Mouse (Mus musculus): ENCODE measurements around the gene Mvb12b.

Mvb12b gene

DNA sequence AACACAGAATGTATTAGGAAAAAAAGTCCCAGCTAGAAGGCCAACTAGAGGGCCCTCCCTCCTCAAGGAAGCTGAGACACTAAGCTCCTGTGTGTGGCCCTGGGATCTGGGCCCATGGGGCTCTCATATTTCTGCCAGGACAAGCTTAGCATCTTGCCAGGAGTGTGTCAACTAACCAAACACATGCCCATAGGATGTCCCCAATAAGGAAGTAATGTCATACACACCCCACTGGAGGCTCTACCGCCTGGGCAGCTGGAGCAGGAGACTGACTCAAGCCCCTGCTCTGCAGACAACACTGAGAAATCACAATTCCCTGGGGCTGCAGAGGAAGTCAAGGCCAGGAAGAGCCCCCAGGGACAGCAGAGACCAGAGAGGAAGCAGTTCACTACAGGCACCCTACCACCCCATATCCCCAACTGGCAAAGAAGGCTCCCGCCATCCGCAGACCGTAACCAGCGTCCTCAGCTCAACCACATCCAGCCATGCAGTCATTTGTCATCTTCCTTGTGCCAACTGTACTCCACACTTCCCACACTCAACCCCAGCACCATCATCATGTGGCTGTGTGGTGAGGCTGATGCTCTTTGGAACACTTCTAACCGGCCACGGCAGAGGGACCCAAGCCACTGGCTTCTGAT is 3.0 kb downstream of the Mvb12b start:
- DNase-seq, result peak; percentile 39

GRCm38 (mm10) chr2:33879223-33879622 is 8.5 kb downstream of the Mvb12b start:
- no peak for DNase-seq

DNA sequence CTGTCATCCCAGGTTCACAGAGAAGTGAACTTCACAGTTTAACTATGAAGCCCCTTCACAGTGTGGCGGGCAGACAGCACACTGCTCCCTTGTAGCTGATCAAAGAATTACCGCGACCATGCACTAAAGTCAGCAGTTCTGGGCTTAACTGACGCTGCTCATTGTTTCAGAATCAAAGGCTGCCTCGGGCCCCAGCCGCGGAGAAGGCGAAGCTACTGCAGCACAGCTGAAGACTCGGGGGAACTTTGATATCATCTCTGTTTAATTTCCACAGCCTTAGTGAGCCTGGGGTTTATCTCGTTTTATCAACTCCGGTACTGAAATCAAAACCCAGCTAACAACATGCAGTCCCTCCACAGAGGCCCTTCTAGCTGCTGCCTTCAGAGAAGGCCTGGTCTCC is 9.3 kb downstream of the Mvb12b start:
- no peak for DNase-seq

DNA sequence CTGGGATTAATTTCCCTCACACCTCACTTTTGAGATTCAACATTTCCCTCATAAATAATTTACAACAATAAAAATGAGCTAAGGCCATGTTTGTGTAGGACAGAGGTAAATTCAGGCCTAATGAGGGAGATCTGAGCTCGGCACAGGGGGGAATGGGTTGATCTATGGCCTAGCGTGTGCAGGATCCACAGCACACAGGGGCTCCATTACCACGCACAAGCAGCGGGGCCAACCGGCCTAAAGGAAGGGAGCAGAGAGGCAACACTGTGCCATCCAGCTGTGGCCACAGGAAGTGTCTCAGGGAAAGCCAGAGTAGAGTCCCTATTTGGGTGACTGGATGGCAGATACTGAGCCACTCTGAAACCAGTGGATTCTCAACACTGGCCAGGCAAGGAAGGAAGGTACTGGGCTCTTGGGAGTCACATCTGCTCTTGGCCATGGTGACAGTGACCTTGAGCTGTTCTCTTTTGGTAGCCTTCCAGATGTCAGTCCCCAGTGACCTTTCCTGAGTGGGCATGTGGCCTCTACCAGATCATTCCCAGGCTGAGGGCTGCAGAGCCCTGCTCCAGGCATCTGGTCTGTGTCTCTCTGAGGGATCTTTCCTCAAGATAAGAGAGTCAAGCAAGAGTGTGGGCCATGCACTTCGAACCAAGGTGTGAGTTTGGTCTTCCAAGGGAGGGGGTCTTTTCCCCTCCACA is 9.9 kb downstream of the Mvb12b start:
- no peak for DNase-seq

- DNase-seq, result peak; percentile 75
These were observed 11.0 kb downstream of the Mvb12b start for GRCm38 (mm10) chr2:33876529-33877290.

DNA sequence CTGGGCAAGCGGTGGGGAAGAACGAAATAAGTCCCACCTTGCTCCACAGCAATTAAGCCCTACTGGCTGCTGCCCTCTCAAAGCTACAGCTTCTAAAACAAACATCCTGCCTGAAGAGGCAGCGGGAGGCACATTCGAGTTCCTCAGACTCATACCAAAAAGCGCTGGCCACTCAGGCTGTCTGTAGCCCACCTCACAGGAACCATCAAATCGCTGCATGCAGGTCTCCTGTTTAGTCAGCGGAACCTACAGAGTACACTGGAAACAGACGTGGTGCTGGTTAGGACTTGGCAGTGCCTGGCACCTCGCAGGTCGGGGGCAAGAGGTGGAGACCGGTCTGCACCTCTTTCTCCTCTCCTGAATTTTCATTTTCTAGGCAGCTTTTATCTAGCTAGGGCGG is 12.2 kb downstream of the Mvb12b start:
- DNase-seq, result no peak

DNA sequence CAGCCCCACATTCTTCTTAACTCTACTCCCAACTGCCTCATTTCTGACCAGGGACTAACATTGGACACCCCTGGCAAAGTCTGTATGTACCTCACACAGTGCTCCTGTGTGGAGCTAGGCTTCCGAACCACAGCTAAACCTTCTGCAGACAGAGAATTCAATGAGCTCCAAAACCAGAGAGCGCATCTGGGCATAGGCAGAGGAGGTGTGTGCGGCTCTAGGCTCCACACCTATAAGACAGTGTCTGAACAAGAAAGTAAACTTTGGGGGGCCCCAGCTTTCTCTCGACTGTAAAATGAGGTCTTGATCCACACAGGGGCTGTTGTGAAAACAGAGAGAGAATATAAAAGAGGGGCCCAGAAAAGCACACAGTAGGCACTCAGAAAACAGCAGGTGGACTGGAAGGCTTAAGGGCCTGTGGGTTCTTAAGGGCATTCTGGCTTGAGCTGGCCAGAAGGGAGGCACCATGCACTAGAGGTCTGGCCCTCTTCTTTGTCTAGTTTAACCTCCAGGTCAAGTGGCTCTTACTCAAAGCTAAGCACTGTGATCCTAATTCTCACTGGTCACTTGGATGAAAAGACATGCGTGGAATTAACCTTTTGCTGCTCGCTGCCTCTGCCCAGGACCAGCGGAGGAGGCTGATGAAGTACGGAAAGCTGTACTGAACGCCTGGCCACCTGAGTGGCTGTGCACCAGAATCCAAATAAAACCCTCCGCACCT is 12.7 kb downstream of the Mvb12b start:
- no peak for DNase-seq

DNA sequence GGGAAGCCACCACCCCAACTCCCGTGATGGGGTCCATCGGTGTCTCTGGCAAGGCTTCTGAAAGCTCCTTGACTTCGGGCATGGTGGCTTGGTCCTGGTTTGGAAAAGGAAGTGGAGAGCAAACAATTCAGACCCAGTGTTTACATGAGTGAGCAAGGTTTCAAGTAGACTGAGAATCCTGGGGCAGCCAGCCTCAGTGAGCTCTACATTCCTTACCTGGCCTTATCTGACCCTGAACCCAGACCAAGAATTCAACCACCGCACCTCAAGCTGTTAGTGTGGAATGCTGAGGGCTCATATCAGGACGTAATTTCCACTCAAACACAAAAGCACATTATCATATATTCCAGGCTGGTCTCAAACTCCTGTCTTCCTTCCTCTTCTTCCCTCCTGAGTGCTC is 13.4 kb downstream of the Mvb12b start:
- no peak for DNase-seq

- no peak for DNase-seq
These were observed 14.2 kb downstream of the Mvb12b start for GRCm38 (mm10) chr2:33873501-33873900.

DNA sequence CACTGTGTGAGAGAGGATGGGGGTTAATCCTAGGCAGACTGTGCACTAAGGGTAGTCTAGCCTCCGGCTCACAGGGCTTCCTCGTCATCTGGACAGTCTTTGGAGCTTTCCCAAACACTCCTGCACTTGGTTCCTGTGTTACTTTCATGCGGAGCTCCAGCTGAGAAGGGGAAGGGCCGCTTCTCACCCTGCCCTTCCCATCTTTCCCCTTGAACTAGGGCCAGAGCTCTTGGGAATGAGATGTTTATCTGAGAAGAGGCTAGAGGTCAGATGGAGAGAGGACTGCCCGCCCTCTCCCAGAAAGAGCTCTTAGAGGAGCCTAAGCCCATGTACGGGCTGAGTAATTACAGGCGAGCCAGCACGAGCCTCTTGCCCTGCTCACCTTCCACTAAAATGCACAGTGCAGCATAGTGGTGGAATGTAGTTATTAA is 14.9 kb downstream of the Mvb12b start:
- no peak for DNase-seq

DNA sequence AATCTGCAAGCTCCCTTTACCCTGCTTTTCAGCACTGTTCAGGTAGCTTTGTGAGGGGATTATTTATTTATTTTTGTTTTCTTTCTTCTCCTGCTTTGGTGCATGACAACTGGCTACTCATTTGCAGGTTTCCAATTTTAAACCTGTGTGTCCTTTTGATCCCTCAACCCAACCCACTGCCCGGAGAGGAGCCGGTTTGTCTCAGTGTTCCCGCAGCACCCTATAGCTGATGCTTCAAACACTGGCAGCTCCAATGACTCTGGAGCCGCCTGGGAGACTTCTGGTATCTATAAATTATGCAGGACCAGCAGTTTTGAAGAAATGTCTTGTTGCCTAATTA is 16.6 kb downstream of the Mvb12b start:
- DNase-seq, result no peak

GRCm38 (mm10) chr2:33870369-33871180 is 17.2 kb downstream of the Mvb12b start:
- DNase-seq, result no peak

DNA sequence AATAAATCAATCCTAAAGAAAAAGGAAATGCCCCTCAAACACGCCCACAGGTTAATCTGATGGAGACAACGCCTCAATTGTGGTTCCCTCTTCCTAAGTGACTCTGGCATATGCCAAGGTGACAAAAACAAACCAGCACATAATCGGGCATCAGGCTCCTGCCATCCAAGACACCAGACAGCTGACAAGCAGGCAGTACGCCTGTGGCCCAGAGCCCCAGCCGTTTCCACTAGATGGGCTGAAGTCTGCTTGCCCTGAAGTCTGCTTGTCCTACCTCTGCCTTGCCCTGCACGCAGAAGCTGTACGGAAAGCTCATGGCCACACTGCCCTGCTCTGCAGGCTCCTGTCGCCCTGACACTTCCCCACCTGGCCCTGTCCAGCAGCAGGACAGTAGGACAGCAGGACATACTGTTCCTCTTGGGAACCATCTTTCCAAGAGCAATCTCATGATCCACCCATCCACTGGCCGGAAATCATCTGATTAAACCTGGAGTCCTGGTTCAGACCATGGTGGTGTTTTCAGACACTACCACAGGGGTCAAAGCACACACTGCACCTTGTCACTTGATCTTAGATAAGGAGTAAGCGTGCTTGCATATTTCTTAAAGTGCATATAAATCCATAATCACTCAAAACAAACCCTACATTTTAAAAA is 17.9 kb downstream of the Mvb12b start:
- DNase-seq, result no peak

DNA sequence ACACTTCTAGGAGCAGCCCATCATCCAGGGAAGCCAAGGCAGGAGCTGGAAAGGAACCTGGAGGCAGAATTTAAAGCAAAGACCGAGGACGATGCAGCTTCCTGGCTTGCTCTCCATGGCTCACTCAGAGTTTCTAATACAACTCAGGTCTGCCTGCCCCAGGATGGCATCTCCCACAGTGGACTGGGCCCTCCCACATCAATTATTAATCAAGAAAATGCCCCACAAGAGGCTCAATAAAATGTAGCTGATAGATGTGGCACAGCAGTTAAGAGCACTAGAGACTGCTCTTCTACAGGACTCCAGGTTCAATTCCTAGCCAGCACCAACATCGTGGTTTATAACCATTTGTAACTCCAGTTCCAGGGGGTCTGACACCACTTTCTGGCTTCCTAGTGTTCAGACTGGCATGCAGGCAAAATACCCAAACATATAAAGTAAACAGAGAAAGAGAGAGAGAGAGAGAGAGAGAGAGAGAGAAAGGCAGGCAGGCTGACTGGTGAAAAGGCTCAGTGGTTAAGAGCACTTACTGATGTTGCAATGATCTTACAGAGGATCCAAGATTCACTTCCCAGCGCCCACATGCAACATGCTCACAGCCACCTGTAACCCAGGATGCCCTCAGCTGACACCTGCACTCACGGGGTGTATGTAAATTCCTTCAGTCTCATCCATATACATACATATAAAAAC is 18.6 kb downstream of the Mvb12b start:
- DNase-seq, result no peak

- DNase-seq, result no peak
These were observed 19.4 kb downstream of the Mvb12b start for GRCm38 (mm10) chr2:33868322-33868721.

DNA sequence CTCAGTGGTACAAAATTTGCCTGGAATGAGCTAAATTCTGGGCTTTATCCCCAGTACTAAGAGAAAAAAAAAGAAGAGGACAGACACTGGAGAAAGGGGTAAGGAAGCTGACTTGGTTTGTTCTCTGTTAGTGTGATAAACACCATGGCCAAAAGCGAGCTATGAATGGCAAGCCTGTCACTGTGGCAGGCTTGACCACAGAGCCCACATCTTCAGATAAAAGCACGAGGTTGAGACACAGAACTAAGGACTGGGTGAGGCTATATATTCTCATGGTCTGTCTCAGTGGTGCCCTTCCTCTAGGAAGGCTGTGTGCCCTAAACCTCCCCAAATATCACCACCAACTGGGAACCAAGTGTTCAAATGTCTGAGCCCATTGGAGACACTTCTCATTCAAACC is 31.0 kb downstream of the Mvb12b start:
- no peak for DNase-seq

DNA sequence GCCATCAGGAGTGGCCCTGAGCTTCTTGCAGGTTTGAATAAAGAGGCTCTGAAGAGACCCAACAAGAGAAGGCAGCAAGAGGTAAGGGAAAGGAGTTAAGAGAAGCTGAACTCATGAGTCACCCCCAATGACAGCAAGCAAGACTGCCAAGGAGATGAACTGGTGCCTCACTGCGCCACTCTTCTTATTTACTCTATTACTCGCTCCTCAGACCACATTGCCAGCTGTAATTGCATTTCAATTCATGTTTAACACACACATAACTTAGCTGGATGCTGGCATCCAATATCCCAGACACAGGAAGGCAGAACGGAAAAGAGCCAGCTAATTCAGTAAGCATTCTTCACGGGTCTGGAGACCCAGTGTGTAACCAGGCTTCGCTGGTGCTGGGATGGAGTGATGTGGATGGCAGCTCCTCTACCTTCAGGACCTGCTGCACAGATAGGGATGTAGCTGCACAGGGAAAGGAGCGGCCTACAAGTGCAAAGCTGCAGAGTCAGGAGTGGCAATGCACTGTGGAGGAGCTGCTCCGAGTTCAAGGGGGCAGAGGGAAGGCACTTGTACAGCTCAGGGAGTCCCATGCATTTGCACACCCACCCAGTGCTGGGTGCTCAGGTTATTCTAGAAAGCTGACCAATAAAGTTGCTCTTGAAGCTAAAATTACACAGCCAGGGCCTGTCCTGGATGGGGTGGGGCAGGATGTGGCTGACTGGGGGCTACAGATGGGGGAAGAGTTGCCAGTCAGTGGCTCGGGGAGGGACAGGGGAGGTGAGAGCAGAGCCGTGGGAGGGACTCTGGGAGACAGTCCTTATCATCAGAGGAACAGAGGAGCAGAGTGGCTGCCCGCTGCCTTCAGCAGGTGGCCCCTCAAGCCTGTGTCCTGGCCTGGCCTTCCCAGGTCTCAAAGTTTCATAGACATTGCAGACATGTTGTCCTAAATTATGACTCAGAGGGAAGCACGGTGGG is 34.5 kb downstream of the Mvb12b start:
- DNase-seq, result no peak

- no peak for DNase-seq
These were observed 40.4 kb downstream of the Mvb12b start for GRCm38 (mm10) chr2:33847196-33847834.

DNA sequence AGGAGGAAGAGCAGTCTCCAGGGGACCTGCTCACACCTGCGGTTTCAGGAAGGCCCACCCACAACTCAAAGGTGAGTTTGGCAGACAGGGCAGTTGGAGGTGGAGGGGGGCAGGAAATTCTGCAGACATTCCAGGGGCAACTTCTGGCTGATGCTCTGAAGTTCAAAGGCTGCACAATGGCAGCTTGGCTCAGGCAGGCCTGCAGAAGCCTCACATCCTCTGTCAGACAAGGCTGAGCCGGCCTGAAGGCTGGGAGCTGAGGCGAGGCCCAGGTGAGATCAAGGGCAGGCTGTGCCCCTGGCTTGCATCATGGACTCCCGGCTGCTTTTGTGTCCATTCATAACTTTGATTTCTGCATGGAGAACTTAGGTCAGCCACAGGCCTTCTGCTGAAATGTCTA is 41.1 kb downstream of the Mvb12b start:
- no peak for DNase-seq

GRCm38 (mm10) chr2:33843642-33844041 is 44.1 kb downstream of the Mvb12b start:
- DNase-seq, result no peak
